Mouse (Mus musculus) kidney, postnatal 36 days (tissue): ENCODE measurements around the gene Gm3194.
"Not testable (repeated sequence)": the region's sequence is repeated elsewhere in the genome, so short reads cannot be mapped to it uniquely, and the experiment has no call there.

ENCODE experiments used
- DNase-seq, 2 experiments: peaks; one replicate each; pipeline ENCODE4 v3.0.0; 2021 to 2022; ENCODE audit warnings: mixed read lengths in 2 of 2

Gm3194 gene

DNA sequence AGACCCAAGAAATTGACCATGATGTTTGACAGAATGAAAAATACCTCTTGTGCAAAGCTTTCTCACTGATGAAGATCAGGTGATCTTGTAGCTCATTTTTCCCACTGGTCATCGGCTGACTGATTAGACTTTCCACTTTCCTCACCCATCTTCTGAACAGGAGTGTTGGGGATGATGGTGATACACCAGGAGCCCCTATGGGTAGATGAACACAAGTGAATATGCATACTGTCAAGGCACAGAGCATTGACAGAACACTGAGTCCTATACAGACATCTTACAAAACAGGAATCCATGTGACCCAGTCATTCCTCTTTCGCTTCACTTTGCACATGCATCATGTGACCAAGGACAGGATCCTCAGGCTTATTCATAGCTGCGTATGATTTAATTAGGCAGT, at the start of gene Gm3194:
TSS of gene Gm3194 (minus strand) at position 101 of the 400 bp plus-strand sequence.
- not testable (repeated sequence) for DNase-seq

DNA sequence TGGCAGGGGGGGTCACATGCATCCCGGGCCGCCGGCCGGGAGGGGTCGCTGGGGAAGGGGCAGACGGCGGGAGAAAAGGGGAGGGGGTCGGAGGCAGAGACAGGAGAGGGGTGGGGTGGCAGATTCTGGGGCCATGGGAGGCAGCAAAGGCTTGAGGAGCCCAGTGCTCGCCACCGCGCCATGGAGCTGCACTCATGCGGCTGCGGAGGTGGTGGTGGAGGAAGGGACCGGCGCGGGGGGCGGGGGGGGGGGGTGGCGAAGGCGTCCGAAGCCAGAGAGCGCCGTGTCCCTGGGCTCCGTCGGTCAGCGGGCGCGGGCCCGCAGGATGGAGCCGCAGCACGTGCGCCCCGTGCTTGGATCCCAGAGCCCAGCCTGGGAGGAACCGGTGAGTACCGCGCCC, 46.1 kb upstream of the Gm3194 start, which contains the start of gene Gm3488:
TSS of gene Gm3488 (plus strand) at position 301 of the 400 bp plus-strand sequence.
- not testable (repeated sequence) for DNase-seq

DNA sequence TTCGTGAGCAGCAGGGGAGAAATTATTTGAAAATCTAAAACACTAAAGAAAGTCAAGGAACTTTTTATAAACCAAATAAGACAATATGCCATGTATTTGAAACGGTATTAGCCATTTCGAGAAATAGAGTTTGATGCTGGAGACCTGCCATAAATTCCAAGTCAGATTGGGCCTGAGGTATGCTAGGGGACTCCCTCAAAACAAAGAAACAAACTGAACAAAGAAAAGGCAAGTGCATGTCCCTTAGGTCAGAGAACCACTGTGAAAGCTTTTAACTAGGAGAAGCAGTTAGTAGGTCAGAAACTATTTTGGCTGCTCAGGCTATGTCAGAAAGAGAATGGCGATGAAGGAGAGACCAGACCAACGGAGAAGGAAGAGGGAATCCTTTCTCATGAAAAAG, 28.6 kb upstream of the Gm3194 start, which contains the start of gene Gm3187:
TSS of gene Gm3187 (plus strand) at position 301 of the 400 bp plus-strand sequence.
- not testable (repeated sequence) for DNase-seq

DNA sequence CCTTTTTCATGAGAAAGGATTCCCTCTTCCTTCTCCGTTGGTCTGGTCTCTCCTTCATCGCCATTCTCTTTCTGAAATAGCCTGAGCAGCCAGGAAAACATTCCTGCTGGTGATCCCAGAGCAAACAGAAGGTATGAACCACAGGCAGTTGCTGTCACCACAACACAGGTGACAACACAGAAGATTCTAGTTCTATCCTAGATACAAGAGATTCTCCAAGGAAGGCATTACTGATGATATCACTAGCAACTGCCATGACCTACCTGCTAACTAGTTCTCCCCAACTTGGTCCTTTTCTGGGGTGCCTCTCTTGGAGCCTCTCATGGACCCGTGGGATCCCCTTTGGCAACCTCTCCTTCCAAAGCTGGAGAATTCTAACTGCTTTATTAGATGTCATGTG, 22.5 kb upstream of the Gm3194 start, which contains the start of gene Gm8246:
TSS of gene Gm8246 (minus strand) at position 101 of the 400 bp plus-strand sequence.
- DNase-seq: not testable (repeated sequence)

GRCm38 (mm10) chr14:5460469-5460868, 5.2 kb upstream of the Gm3194 start:
- DNase-seq: not testable (repeated sequence)

- not testable (repeated sequence) for DNase-seq
Measured at GRCm38 (mm10) chr14:5388949-5389348, 66.3 kb downstream of the Gm3194 start, which contains the start of gene Gm3500. Gm3500 (minus strand) TSS chr14:5389049.
